9 mouse cellular contexts compared by ENCODE assay signal in the genomic region with DNA sequence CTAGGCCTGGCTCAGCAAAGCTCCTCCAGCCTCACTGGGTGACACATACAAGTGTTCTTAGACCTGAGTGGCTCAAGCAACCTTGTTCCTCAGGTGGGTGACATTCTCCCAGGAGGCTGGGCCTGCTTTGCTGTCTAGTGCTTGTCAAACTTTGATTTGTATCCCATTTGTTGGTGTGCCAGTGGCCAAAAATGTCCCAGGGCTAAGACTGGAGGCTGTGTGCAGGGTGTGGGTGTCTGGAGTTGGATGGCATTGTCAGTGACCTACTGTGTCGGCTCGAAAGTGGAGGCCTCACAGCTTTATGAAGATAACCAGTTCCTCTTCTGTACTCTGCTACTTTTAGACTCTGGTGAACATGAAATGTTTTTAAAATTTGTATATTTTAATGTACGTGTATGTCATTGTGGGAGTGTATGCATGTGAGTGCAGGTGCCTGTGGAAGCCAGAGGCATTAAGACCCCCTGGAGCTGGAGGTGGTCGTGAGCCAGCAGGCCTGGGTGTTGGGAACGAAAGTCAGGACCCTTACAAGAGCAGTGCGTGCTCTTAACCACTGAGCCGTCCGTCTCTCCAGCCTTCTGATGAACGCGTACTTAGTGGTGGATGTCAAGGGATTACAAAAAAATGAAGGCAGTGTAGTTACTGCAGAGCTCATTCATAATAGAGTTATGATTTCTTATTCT. TPM values are rescaled to one million over a fixed set of nuclear protein-coding genes. Genes with fewer than 3 reads are reported as not detected.
DNase-seq lines count a peak whose midpoint lies in the region; ATAC-seq and TF ChIP-seq lines count a peak whose summit lies in the region.
"Had no signal": no experiment of that assay in that cellular context is flagged by ENCODE, and none has a peak within 500 bp of the region (broad histone marks: within the 10 kb centered on the region; RNA-seq: fewer than 3 reads in every experiment).

No protein-coding gene starts in this region.

- no peak for ATAC-seq in forebrain, embryonic 11.5 days (replicated peaks; ENCODE audit: low FRiP score)
- no peak for ATAC-seq in neural tube, embryonic 11.5 days (ENCODE audit: insufficient read depth, low FRiP score, low TSS enrichment)

- H3K27me3 ChIP-seq in forebrain, embryonic 10.5 days (ENCODE audit: poor library complexity, severe bottlenecking), result peaks cover 82% of the 10 kb centered on the region
- peaks cover 5% of the 10 kb centered on the region for H3K27me3 ChIP-seq in forebrain, embryonic 11.5 days (ENCODE audit: control insufficient read depth, insufficient read depth, low read length)
- no peaks in the 10 kb centered on the region for H3K27me3 ChIP-seq in neural tube, embryonic 11.5 days (ENCODE audit: control insufficient read depth, insufficient read depth, low read length)
- H3K27me3 ChIP-seq in small intestine, adult 2 months (ENCODE audit: control insufficient read depth, insufficient read depth, low read length), result no peaks in the 10 kb centered on the region

- peaks cover 19% of the 10 kb centered on the region for H3K36me3 ChIP-seq in forebrain, embryonic 10.5 days (replicated peaks)
- no peaks in the 10 kb centered on the region; the same call in 1 of the 2 replicates for H3K36me3 ChIP-seq in forebrain, embryonic 11.5 days (ENCODE audit: control insufficient read depth, insufficient read depth, low read length)
- no peaks in the 10 kb centered on the region for H3K36me3 ChIP-seq in neural tube, embryonic 11.5 days (ENCODE audit: control insufficient read depth, insufficient read depth, low read length)
- peaks cover 10% of the 10 kb centered on the region for H3K36me3 ChIP-seq in small intestine, adult 2 months (ENCODE audit: control insufficient read depth, insufficient read depth, low read length)

- no peak for DNase-seq in forebrain, embryonic 10.5 days (ENCODE audit: extremely low spot score, low spot score)
- DNase-seq in forebrain, embryonic 11.5 days (ENCODE audit: low spot score), result no peak
- no peak for DNase-seq in neural tube, embryonic 11.5 days (ENCODE audit: low spot score)
- no peak for DNase-seq in neural tube, embryonic 10.5 days (ENCODE audit: extremely low spot score, low spot score)
- DNase-seq in induced T-regulatory cell, adult 2 months (ENCODE audit: low read depth), result peak; percentile 39
- DNase-seq in cerebellum, postnatal 4 days (ENCODE audit: low spot score in 2 of 2), result no peak
- no peak for DNase-seq in right cerebral cortex, postnatal 36 days (ENCODE audit: low spot score in 2 of 2)

- TF ChIP-seq POLR2A in small intestine, adult 2 months (IDR thresholded peaks at IDR 0.05; ENCODE audit: low read depth, low read length), result no peak

- peak overlapping the region; percentile 42; the same call in 1 of the 2 replicates for H3K27ac ChIP-seq in forebrain, embryonic 10.5 days
- H3K27ac ChIP-seq in forebrain, embryonic 11.5 days (ENCODE audit: low read depth, low read length), result no peak overlapping the region
- 0 out of 2 replicates have a peak overlapping the region, but pooled peaks have one; percentile 29 for H3K27ac ChIP-seq in neural tube, embryonic 11.5 days (ENCODE audit: low read depth, low read length)
- H3K27ac ChIP-seq in small intestine, adult 2 months (ENCODE audit: insufficient read depth, low read depth, low read length), result peak overlapping the region; percentile 25

- no peak for TF ChIP-seq CTCF in small intestine, adult 2 months (IDR thresholded peaks at IDR 0.05; ENCODE audit: extremely low read depth, insufficient read length, insufficient replicate concordance, low read depth, low read length)

- no peak overlapping the region for H3K4me2 ChIP-seq in forebrain, embryonic 11.5 days (ENCODE audit: low read depth, low read length, severe bottlenecking)
- no peak overlapping the region for H3K4me2 ChIP-seq in neural tube, embryonic 11.5 days (ENCODE audit: low read depth)

- H3K9ac ChIP-seq in forebrain, embryonic 11.5 days (ENCODE audit: low read length), result no peak overlapping the region; the same call in 1 of the 2 replicates
- no peak overlapping the region; the same call in 1 of the 2 replicates for H3K9ac ChIP-seq in neural tube, embryonic 11.5 days (ENCODE audit: low read length)

- peaks cover 47% of the 10 kb centered on the region for H3K4me1 ChIP-seq in forebrain, embryonic 10.5 days
- H3K4me1 ChIP-seq in forebrain, embryonic 11.5 days (replicated peaks; ENCODE audit: control insufficient read depth, insufficient read depth, low read length), result peaks cover 14% of the 10 kb centered on the region
- peaks cover 13% of the 10 kb centered on the region for H3K4me1 ChIP-seq in neural tube, embryonic 11.5 days (ENCODE audit: control insufficient read depth, insufficient read depth, low read length)
- H3K4me1 ChIP-seq in small intestine, adult 2 months (ENCODE audit: control insufficient read depth, insufficient read depth, insufficient read length, low read length), result peaks cover 9% of the 10 kb centered on the region; the same call in 1 of the 2 replicates

- WGBS in forebrain, embryonic 10.5 days, result 89% methylated on average over 10 of the region's 10 CpGs
- WGBS in forebrain, embryonic 11.5 days, result 87% methylated on average over 10 of the region's 10 CpGs
- 87% methylated on average over 10 of the region's 10 CpGs for WGBS in neural tube, embryonic 11.5 days
- 83% methylated on average over 10 of the region's 10 CpGs for WGBS in small intestine, adult 2 months

- no peak overlapping the region for H3K4me3 ChIP-seq in forebrain, embryonic 10.5 days
- H3K4me3 ChIP-seq in forebrain, embryonic 11.5 days (ENCODE audit: low read depth, low read length), result no peak overlapping the region
- H3K4me3 ChIP-seq in neural tube, embryonic 11.5 days (ENCODE audit: low read depth, low read length), result no peak overlapping the region
- H3K4me3 ChIP-seq in small intestine, adult 2 months (ENCODE audit: low read depth, low read length), result no peak overlapping the region

- no peaks in the 10 kb centered on the region for H3K9me3 ChIP-seq in forebrain, embryonic 10.5 days
- no peaks in the 10 kb centered on the region for H3K9me3 ChIP-seq in forebrain, embryonic 11.5 days (ENCODE audit: control insufficient read depth, low read length)
- H3K9me3 ChIP-seq in neural tube, embryonic 11.5 days (ENCODE audit: control insufficient read depth, low read length), result no peaks in the 10 kb centered on the region

RNA-seq across cellular contexts. Expression of gene Fam118a, which starts 12.9 kb away (rescaled TPM):
- polyA plus RNA-seq in forebrain, embryonic 10.5 days (2016; fragmentation: Nextera tagmentation; extraction: Ambion mirVana), result 31.0 and 31.1 TPM in 2 replicates
- 25.3 and 27.4 TPM in 2 replicates for polyA plus RNA-seq in forebrain, embryonic 11.5 days (2014; fragmentation: Nextera tagmentation; extraction: Ambion mirVana)
- 29.3 and 29.4 TPM in 2 replicates for polyA plus RNA-seq in neural tube, embryonic 11.5 days (2014; fragmentation: Nextera tagmentation; extraction: Ambion mirVana)
- 2.0 and 21.4 TPM in 2 replicates for polyA plus RNA-seq in small intestine, adult 2 months (2012; rRNA removed)

RNA-seq across cellular contexts. Expression of gene Upk3a, which starts 24.7 kb away (rescaled TPM):
- not detected in 2 replicates for polyA plus RNA-seq in forebrain, embryonic 10.5 days (2016; fragmentation: Nextera tagmentation; extraction: Ambion mirVana)
- polyA plus RNA-seq in forebrain, embryonic 11.5 days (2014; fragmentation: Nextera tagmentation; extraction: Ambion mirVana), result not detected in 2 replicates
- not detected in 2 replicates for polyA plus RNA-seq in neural tube, embryonic 11.5 days (2014; fragmentation: Nextera tagmentation; extraction: Ambion mirVana)
- 3.9 and 6.3 TPM in 2 replicates for polyA plus RNA-seq in small intestine, adult 2 months (2012; rRNA removed)
- polyA plus RNA-seq: macrophage had no signal

RNA-seq across cellular contexts. Expression of gene 5031439G07Rik, which starts 53.3 kb away (rescaled TPM):
- 9.6 and 9.8 TPM in 2 replicates for polyA plus RNA-seq in forebrain, embryonic 10.5 days (2016; fragmentation: Nextera tagmentation; extraction: Ambion mirVana)
- 16.2 and 28.6 TPM in 2 replicates for polyA plus RNA-seq in forebrain, embryonic 11.5 days (2014; fragmentation: Nextera tagmentation; extraction: Ambion mirVana)
- polyA plus RNA-seq in neural tube, embryonic 11.5 days (2014; fragmentation: Nextera tagmentation; extraction: Ambion mirVana), result 36.4 and 39.3 TPM in 2 replicates
- 7.9 and 14.3 TPM in 2 replicates for polyA plus RNA-seq in small intestine, adult 2 months (2012; rRNA removed)
